Comparison of ENCODE assay signal across 19 mouse cellular contexts in the genomic region with DNA sequence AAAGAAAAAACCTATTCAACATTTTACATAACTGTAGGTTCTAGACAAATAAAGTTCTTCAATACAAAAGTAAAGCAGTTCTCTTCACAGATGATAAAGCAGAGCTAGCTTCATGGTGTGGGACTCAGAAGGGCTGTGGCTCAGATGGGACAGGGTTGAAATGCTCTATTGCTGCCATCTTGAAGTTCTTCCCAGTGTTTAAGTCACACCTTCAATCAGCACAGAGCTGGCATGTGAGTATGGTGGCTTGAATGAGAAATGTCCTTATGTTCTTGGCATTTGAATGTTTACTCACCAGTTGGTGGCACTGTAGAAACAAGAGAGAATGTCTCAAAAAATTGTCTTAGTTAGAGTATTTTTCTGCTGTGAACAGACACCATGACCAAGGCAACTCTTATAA.
"Had no signal": no experiment of that assay in that cellular context is flagged by ENCODE, and none has a peak within 500 bp of the region (broad histone marks: within the 10 kb centered on the region; RNA-seq: fewer than 3 reads in every experiment).

No protein-coding gene starts in this region.

- DNase-seq: lung, adult 2 months; lung, postnatal 4 days; midbrain, embryonic 14.5 days; retina, postnatal 1 day; right cerebral cortex, adult 18-20 months; right cerebral cortex, postnatal 25 days; right cerebral cortex, postnatal 4 days; spleen, adult 18-20 months; thymus, adult 18-20 months; thymus, postnatal 14 days; thymus, postnatal 36 days had no signal

- H3K9ac ChIP-seq: lung, embryonic 15.5 days; midbrain, embryonic 12.5 days; neural tube, embryonic 13.5 days; neural tube, embryonic 15.5 days had no signal

- H3K4me2 ChIP-seq: lung, embryonic 15.5 days; midbrain, embryonic 12.5 days; neural tube, embryonic 13.5 days; neural tube, embryonic 15.5 days had no signal

- H3K4me3 ChIP-seq: lung, embryonic 15.5 days; midbrain, embryonic 10.5 days; midbrain, embryonic 12.5 days; myocyte; neural tube, embryonic 13.5 days; neural tube, embryonic 15.5 days had no signal

- ATAC-seq: lung, postnatal 0 days; midbrain, embryonic 16.5 days had no signal

- H3K27ac ChIP-seq: lung, embryonic 15.5 days; midbrain, embryonic 10.5 days; midbrain, embryonic 12.5 days; neural tube, embryonic 13.5 days; neural tube, embryonic 15.5 days had no signal

- H3K9me3 ChIP-seq: lung, embryonic 15.5 days; midbrain, embryonic 10.5 days; neural tube, embryonic 15.5 days had no signal

- H3K4me1 ChIP-seq: lung, embryonic 15.5 days; midbrain, embryonic 10.5 days; midbrain, embryonic 12.5 days; neural tube, embryonic 13.5 days; neural tube, embryonic 15.5 days had no signal

- H3K36me3 ChIP-seq: lung, embryonic 15.5 days; midbrain, embryonic 10.5 days; midbrain, embryonic 12.5 days; neural tube, embryonic 13.5 days; neural tube, embryonic 15.5 days had no signal

- H3K27me3 ChIP-seq: lung, embryonic 15.5 days; midbrain, embryonic 12.5 days; neural tube, embryonic 13.5 days; neural tube, embryonic 15.5 days had no signal
